Mouse (Mus musculus) stomach, embryonic 14.5 days (tissue): ENCODE data around the gene St7l. TPM values are rescaled to one million over a fixed set of nuclear protein-coding genes. Genes with fewer than 3 reads are reported as not detected.

Experiments used
- ATAC-seq: fragments of 200-750 bp; cut with Nextera tagmentation; 2 replicates; pipeline ENCODE4 v1.8.0; 2017; ENCODE audit warnings: low read depth, moderate TSS enrichment; ENCODE audit not compliant: insufficient number of reproducible peaks, insufficient read depth, low FRiP score
- H3K27ac ChIP-seq: fragments of 300-500 bp; sonication (generic); 2 replicates; pipeline ENCODE4 v1.5.1; 2014; ENCODE audit warnings: mild to moderate bottlenecking, low read length, moderate library complexity, mixed read lengths
- H3K27me3 ChIP-seq: fragments of 300-500 bp; sonication (generic); 2 replicates; pipeline ENCODE4 v1.6.1; 2014; ENCODE audit warnings: low read length, control low read depth, mixed read lengths; ENCODE audit not compliant: control insufficient read depth, insufficient read depth
- H3K36me3 ChIP-seq: fragments of 300-500 bp; sonication (generic); 2 replicates; pipeline ENCODE4 v1.6.1; 2014; ENCODE audit warnings: mild to moderate bottlenecking, control low read depth, low read length, moderate library complexity, mixed read lengths; ENCODE audit not compliant: control insufficient read depth, insufficient read depth
- H3K4me1 ChIP-seq: fragments of 300-500 bp; sonication (generic); 2 replicates; pipeline ENCODE4 v1.6.1; 2014; ENCODE audit warnings: low read length, control low read depth, mixed read lengths; ENCODE audit not compliant: control insufficient read depth, insufficient read depth
- H3K4me2 ChIP-seq: fragments of 300-500 bp; sonication (generic); replicated peaks from 2 replicates; pipeline ENCODE4 v1.6.1; 2014; ENCODE audit warnings: low read depth, low read length, control low read depth
- H3K4me3 ChIP-seq: fragments of 300-500 bp; sonication (generic); 2 replicates; pipeline ENCODE4 v1.5.1; 2014; ENCODE audit warnings: low read depth, low read length, control low read depth
- H3K9ac ChIP-seq: fragments of 300-500 bp; sonication (generic); replicated peaks from 2 replicates; pipeline ENCODE4 v1.6.1; 2014; ENCODE audit warnings: low read depth, mild to moderate bottlenecking, control low read depth, low read length, moderate library complexity, mixed read lengths
- H3K9me3 ChIP-seq: fragments of 300-500 bp; sonication (generic); 2 replicates; pipeline ENCODE4 v1.6.1; 2016; ENCODE audit warnings: low read depth, low read length, control low read depth; ENCODE audit not compliant: control insufficient read depth
- WGBS: fragments of 180-500 bp; shearing (Covaris S2); extraction: QIAGEN DNeasy Blood & Tissue Kit; methylation state at CpG from one replicate; pipeline ENCODE4 v1.1.7; 2014; 5-methylcytosine and 5-hydroxymethylcytosine counted together
- polyA plus RNA-seq: library from polyadenylated mRNA; unstranded; fragments of >200 nt; fragmentation: Nextera tagmentation; extraction: Ambion mirVana; gene quantifications from 2 replicates; pipeline ENCODE4 v1.2.1, GENCODE M21; 2014

St7l gene
- polyA plus RNA-seq, 1 experiment from 2014 or later, result 50.6 TPM

DNA sequence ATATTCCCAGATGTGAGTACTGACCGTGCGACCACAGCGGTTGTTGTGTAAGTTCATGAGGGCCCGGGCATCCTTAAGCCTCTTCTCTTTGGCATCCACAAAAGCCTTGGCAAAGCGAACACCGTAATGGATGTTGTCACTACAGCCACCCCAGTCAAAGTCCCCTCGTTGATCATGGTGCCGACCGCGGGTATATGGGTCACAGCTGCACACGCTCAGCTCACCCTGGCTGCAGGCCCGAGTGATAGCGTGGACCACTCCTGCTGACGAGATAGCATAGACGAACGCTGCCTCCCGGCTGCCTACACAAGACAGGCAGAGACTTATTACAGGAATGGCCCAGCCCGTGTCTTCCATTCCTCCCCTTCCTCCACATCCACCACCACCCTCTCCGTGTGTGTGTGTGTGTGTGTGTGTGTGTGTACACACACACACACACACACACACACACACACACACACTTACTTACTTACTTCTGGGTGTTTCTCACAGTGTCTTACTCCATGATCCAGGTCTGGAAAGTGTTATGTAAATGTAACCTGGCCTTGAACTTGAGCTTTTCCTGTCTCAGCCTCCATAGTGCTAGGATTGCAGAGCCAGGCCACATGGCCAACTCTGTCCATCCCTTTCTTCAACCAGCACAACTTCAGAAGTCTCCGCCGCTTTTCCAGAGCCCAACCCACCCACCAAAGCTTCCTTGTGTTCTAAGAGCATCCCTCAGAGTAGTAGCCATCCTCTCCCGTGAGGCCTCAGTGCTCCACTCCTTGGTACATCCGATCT, 89.3 kb downstream of the St7l start:
- ATAC-seq, result no peak
- 83% methylated on average over 23 of the region's 23 CpGs for WGBS

GRCm38 (mm10) chr3:104954137-104954536, 90.3 kb downstream of the St7l start:
- ATAC-seq, result no peak
- H3K9me3 ChIP-seq, result no peaks in the 10 kb centered on the region
- no peaks in the 10 kb centered on the region for H3K27me3 ChIP-seq

More for the DNA sequence above, 89.3 kb downstream of the St7l start:
- Histone ChIP-seq H3K9ac (no peak overlapping the region), H3K27me3 (no peaks in the 10 kb centered on the region), H3K36me3 (peaks cover 24% of the 10 kb centered on the region; the same call in 1 of the 2 replicates), H3K9me3 (no peaks in the 10 kb centered on the region), H3K27ac (no peak overlapping the region), H3K4me1 (0 out of 2 replicates have a peak, but pooled peaks cover 6% of the 10 kb centered on the region), H3K4me2 (no peak overlapping the region), H3K4me3 (no peak overlapping the region)

GRCm38 (mm10) chr3:104954551-104954950, 90.7 kb downstream of the St7l start:
- peaks cover 24% of the 10 kb centered on the region; the same call in 1 of the 2 replicates for H3K36me3 ChIP-seq
- no peak overlapping the region for H3K27ac ChIP-seq
- H3K4me1 ChIP-seq, result 0 out of 2 replicates have a peak, but pooled peaks cover 6% of the 10 kb centered on the region
- no peaks in the 10 kb centered on the region for H3K9me3 ChIP-seq
- WGBS, result 97% methylated on average over 15 of the region's 15 CpGs
- no peaks in the 10 kb centered on the region for H3K27me3 ChIP-seq
- no peak overlapping the region for H3K9ac ChIP-seq
- H3K4me2 ChIP-seq, result no peak overlapping the region
- no peak overlapping the region for H3K4me3 ChIP-seq
- no peak for ATAC-seq

More at GRCm38 (mm10) chr3:104954137-104954536, 90.3 kb downstream of the St7l start:
- Histone ChIP-seq H3K4me1 (0 out of 2 replicates have a peak, but pooled peaks cover 6% of the 10 kb centered on the region), H3K4me2 (no peak overlapping the region), H3K36me3 (peaks cover 24% of the 10 kb centered on the region; the same call in 1 of the 2 replicates), H3K27ac (no peak overlapping the region), H3K9ac (no peak overlapping the region), H3K4me3 (no peak overlapping the region)
- 93% methylated on average over 3 of the region's 3 CpGs for whole genome bisulfite sequencing

- Histone ChIP-seq H3K4me3 (no peak overlapping the region), H3K27ac (no peak overlapping the region), H3K9me3 (no peaks in the 10 kb centered on the region), H3K9ac (no peak overlapping the region), H3K27me3 (no peaks in the 10 kb centered on the region), H3K36me3 (peaks cover 20% of the 10 kb centered on the region; the same call in 1 of the 2 replicates), H3K4me1 (0 out of 2 replicates have a peak, but pooled peaks cover 6% of the 10 kb centered on the region), H3K4me2 (no peak overlapping the region)
- WGBS, result 55% methylated on average over 6 of the region's 6 CpGs
- no peak for ATAC-seq
Observed at GRCm38 (mm10) chr3:104956131-104956581, 92.4 kb downstream of the St7l start.

DNA sequence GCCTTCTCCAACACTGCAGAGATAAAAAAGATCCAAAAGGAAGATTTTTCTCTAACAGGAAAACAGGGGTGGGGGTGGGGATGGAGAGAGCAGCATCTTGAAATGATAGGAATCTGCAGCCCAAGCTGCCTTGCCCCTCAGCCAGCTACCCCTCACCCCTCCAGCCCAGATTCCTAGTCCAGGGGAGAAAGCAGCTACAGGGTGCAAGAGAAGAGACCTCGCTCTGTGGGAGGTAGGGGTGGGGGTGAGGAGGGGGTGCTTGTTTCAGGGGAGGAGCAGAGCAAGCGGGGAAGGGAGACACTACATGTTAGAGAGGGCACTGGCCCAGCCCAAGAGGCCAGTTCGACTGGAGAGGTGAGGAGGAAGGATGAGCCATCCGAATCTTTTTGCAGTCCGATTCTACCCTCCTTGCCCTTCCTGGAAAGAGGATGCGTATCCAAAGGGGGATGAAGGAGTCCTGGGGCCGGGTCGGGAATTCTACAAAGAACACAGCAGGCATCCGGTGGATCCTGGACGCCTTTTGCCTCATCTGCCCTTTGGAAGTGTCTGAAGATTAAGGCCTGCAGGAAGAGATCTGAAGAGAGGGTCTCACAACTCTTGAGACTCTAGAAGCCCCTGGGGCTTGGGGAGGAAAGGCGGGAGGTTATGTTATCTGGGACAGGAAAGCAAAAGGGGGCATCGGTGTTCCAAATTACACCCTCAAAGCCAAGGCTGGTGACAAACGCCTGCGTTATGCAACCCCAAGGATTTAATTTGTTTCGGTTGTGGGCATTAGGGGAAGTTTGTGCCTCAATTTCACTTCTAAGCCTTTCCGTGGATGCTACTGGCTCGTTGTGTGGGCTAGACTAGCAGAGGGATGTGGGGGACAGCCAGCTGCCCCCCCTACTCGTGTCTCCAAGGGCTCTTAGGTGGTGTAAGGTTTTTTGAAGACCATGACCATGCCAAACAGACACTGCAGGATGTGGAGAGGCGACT, 96.5 kb downstream of the St7l start:
- Histone ChIP-seq H3K4me3 (peak overlapping the region; percentile 42; the same call in 1 of the 2 replicates), H3K27ac (no peak overlapping the region), H3K9me3 (no peaks in the 10 kb centered on the region), H3K4me2 (peak overlapping the region; percentile 67; the same call in 1 of the 2 replicates), H3K27me3 (no peaks in the 10 kb centered on the region), H3K36me3 (no peaks in the 10 kb centered on the region), H3K9ac (0 out of 2 replicates have a peak overlapping the region, but pooled peaks have one; percentile 19), H3K4me1 (peaks cover 13% of the 10 kb centered on the region; the same call in 1 of the 2 replicates)
- WGBS, result 18% methylated on average over 19 of the region's 19 CpGs
- ATAC-seq, result no peak

DNA sequence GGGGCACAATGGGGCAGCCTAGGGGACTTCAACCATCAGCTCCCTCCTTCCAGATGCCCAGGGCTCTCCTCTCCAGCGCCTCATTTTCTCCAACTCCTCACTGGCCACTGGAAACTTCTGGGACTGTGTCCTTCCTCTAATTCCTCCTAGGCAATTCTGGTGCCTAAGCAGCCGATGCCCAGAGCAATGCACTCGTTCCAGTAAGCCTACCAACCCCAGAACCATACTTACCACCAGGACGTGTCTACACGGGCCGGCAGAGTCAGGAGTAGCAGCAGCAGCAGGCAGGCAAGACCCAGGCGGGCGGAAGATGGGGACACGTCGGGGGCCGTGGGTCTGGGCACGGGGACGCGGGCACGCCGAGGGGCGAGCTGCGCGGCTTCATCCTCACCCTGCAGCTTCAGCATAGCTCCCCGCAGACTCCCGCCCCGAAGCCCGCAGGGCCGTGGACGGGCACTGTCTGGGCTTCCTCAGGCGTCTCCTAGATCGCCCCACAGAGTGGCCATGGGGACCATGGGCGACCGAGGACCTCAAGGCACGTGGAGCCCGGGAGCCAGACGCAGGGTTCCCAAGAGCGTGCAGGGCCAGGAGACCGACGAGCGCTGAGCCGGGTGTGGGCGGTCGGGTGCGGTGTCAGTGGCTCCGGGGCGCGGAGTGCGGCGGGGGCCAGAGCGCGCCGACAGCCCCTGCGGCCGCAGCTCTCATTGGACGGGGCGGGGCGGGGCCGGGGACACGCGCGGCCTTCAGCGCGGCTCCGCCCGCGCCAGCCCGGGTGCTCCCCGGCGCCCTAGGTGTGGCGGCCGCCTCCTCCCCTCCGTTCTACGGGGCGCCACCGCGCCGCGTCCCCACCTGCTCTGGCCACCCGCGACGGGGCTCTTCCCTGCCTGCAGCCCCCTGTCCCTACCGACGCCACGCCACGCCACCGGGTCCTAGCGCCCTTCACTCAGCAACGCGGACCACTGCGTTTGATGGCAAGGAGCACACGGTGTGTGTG, 97.6 kb downstream of the St7l start, which contains the start of gene Wnt2b:
Gene Wnt2b (minus strand): TSS at position 856 of the 994 bp plus-strand sequence.
- Histone ChIP-seq H3K27me3 (no peaks in the 10 kb centered on the region), H3K27ac (peak within 1 kb of the TSS; percentile 4; the same call in 1 of the 2 replicates)
- peak; percentile 55 for ATAC-seq

GRCm38 (mm10) chr3:104962141-104962611, 98.4 kb downstream of the St7l start:
- no peaks in the 10 kb centered on the region for H3K36me3 ChIP-seq
- WGBS, result 1% methylated on average over 31 of the region's 31 CpGs
- peaks cover 7% of the 10 kb centered on the region; the same call in 1 of the 2 replicates for H3K4me1 ChIP-seq
- ATAC-seq, result peak; percentile 30; the same call in 1 of the 2 replicates
- H3K9ac ChIP-seq, result peak overlapping the region; percentile 14; the same call in 1 of the 2 replicates
- H3K27ac ChIP-seq, result peak overlapping the region; percentile 4; the same call in 1 of the 2 replicates
- H3K4me2 ChIP-seq, result peak overlapping the region; percentile 67
- H3K27me3 ChIP-seq, result no peaks in the 10 kb centered on the region
- peak overlapping the region; percentile 42 for H3K4me3 ChIP-seq
- no peaks in the 10 kb centered on the region for H3K9me3 ChIP-seq

More for the DNA sequence above, 97.6 kb downstream of the St7l start, which contains the start of gene Wnt2b:
- Histone ChIP-seq H3K4me2 (peak within 1 kb of the TSS; percentile 67), H3K36me3 (no peaks in the 10 kb centered on the region), H3K4me3 (peak within 1 kb of the TSS; percentile 42), H3K9ac (peak within 1 kb of the TSS; percentile 14), H3K9me3 (no peaks in the 10 kb centered on the region), H3K4me1 (peaks cover 7% of the 10 kb centered on the region; the same call in 1 of the 2 replicates)
- 1% methylated on average over 71 of the region's 87 CpGs for WGBS
